Mouse (Mus musculus): Measurements from ENCODE around the gene Zfp69. TPM values are rescaled to one million over a fixed set of nuclear protein-coding genes. Genes with fewer than 3 reads are reported as not detected.

Zfp69 gene
- not detected in 2 replicates for polyA plus RNA-seq (2012; ENCODE audit: insufficient read depth, insufficient read length, low replicate concordance, missing spikeins)

DNA sequence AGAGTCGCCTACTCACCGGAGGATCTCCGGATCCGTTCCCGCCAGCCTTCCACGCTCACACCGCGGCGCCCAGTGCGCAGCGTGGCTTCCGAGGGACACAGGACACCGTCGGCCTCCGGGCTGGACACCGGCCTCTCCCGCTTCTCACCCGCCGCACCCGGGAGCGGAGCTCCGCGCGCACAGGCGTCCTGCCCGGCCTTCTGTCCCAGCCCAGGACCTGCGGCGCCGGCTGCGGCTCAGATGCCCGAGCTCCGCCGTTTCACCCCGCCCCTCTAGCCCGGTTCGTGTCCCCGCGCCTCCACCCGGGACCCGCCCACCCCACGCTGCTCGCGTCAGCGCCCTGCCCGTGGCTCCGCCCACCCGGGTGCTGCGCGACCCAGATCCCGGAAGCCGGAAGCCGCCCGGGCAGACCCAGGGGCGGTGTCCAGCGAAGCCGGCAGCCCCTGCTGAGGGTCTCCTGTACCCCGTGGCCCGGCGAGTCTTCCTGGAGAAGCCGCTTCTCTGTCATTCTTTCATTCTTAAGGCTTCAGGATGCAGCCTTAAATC, at the start of gene Zfp69:
Gene Zfp69 (minus strand): TSS at position 272 of the 546 bp plus-strand sequence.
- TF ChIP-seq POLR2A (IDR thresholded peaks at IDR 0.05; ENCODE audit: insufficient read depth, low read depth, low read length) (peak; percentile 96), CTCF (IDR thresholded peaks at IDR 0.05; ENCODE audit: insufficient read depth, low read depth, low read length) (no peak)
- Histone ChIP-seq H3K27ac (ENCODE audit: insufficient read depth, low read depth, low read length) (peak within 1 kb of the TSS; percentile 87), H3K4me3 (ENCODE audit: insufficient read depth, low read depth, low read length) (peak within 1 kb of the TSS; percentile 88), H3K4me1 (ENCODE audit: control insufficient read depth, insufficient read depth, low read length) (no peaks in the 10 kb centered on the region)
- under 1% methylated on average over 60 of the region's 60 CpGs for WGBS

DNA sequence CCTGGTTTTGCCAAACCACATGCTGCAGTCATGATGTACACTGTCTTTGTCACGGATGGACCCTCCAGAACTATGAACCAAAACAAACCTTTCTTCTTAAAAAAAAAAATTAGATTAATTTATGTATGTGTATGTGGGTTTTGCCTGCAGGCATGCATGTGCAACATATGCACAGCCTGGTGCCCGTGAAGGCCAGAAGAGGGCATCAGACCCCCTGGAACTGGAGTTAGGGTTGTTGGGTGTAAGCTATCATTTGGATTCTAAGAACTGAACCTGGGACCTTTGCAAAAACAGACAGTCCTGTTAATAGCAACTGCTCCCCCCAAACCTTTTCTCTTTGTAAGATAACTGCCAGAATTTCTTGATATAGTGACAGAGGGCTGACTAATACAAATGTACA, 49.5 kb upstream of the Zfp69 start:
- no peak overlapping the region for H3K4me3 ChIP-seq (ENCODE audit: insufficient read depth, low read depth, low read length)
- no peak overlapping the region for H3K27ac ChIP-seq (ENCODE audit: insufficient read depth, low read depth, low read length)
- no peak for TF ChIP-seq POLR2A (IDR thresholded peaks at IDR 0.05; ENCODE audit: insufficient read depth, low read depth, low read length)
- TF ChIP-seq CTCF (IDR thresholded peaks at IDR 0.05; ENCODE audit: insufficient read depth, low read depth, low read length), result no peak
- 85% methylated on average over 2 of the region's 2 CpGs for WGBS
- H3K4me1 ChIP-seq (ENCODE audit: control insufficient read depth, insufficient read depth, low read length), result peaks cover 15% of the 10 kb centered on the region

DNA sequence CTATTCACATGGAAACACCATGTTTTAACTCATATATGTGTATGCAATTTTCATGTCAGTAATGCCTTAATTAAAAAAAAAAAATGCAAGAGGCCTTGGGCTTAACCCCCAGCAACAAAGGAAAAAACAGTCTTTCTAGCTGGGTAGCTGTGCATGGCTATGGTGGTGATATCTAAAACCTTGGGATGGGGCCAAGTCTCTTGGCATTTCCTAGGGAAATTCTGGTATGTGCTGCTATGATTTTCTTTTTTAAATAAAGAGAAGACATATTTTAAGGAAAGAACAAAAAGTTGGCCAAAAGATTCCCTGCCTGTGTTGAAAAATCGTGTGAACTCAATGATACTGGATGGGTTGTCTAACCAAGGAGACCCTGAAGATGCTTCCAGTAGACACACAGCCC, 44.4 kb upstream of the Zfp69 start:
- TF ChIP-seq CTCF (IDR thresholded peaks at IDR 0.05; ENCODE audit: insufficient read depth, low read depth, low read length) (no peak), POLR2A (IDR thresholded peaks at IDR 0.05; ENCODE audit: insufficient read depth, low read depth, low read length) (no peak)
- Histone ChIP-seq H3K4me1 (ENCODE audit: control insufficient read depth, insufficient read depth, low read length) (no peaks in the 10 kb centered on the region), H3K27ac (ENCODE audit: insufficient read depth, low read depth, low read length) (no peak overlapping the region), H3K4me3 (ENCODE audit: insufficient read depth, low read depth, low read length) (no peak overlapping the region)
- WGBS, result 62% methylated on average over 1 of the region's 1 CpGs

DNA sequence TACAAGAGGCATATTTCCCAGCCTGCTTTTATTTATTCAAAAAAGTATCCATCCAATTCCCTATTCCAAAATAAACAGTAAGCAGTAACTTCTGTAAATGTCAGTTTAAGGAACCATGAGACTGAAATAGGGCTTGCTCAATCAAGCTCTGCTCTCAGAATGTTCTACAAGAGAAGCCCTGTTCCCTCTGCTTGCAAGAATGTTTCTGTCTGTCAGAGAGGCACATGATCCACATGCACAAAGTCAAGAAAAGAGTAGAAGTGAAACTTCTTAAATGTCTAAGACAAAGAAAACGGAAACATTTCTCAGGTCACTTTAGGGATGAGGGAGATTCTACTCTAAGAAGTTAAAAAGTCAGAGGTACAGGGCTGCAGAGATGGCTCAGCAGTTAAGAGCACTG, 41.5 kb upstream of the Zfp69 start:
- no peak overlapping the region for H3K27ac ChIP-seq (ENCODE audit: insufficient read depth, low read depth, low read length)
- WGBS, result 86% methylated on average over 1 of the region's 1 CpGs
- no peak overlapping the region for H3K4me3 ChIP-seq (ENCODE audit: insufficient read depth, low read depth, low read length)
- H3K4me1 ChIP-seq (ENCODE audit: control insufficient read depth, insufficient read depth, low read length), result no peaks in the 10 kb centered on the region
- no peak for TF ChIP-seq POLR2A (IDR thresholded peaks at IDR 0.05; ENCODE audit: insufficient read depth, low read depth, low read length)
- TF ChIP-seq CTCF (IDR thresholded peaks at IDR 0.05; ENCODE audit: insufficient read depth, low read depth, low read length), result no peak

DNA sequence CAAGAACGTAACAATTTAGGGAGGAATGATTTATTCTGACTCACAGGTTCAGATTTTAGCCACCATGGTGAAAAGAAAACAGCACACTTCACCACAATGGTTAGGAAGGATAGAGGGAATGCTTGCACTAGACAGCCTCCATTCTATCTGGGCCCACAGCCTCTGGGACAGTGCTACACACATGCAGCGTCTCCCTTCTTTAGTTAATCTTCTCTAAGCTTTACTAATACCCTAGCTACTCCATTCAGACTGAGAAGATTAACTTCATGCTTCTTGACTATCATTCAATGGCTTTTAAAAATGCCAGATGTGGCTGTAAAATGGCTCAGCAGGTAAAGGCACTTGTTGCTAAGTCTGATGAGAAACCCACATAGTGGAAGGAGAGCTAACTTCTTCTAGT, 40.8 kb upstream of the Zfp69 start:
- TF ChIP-seq POLR2A (IDR thresholded peaks at IDR 0.05; ENCODE audit: insufficient read depth, low read depth, low read length) (no peak), CTCF (IDR thresholded peaks at IDR 0.05; ENCODE audit: insufficient read depth, low read depth, low read length) (no peak)
- no peaks in the 10 kb centered on the region for H3K4me1 ChIP-seq (ENCODE audit: control insufficient read depth, insufficient read depth, low read length)
- whole genome bisulfite sequencing, result 72% methylated on average over 2 of the region's 2 CpGs
- H3K27ac ChIP-seq (ENCODE audit: insufficient read depth, low read depth, low read length), result no peak overlapping the region
- no peak overlapping the region for H3K4me3 ChIP-seq (ENCODE audit: insufficient read depth, low read depth, low read length)

DNA sequence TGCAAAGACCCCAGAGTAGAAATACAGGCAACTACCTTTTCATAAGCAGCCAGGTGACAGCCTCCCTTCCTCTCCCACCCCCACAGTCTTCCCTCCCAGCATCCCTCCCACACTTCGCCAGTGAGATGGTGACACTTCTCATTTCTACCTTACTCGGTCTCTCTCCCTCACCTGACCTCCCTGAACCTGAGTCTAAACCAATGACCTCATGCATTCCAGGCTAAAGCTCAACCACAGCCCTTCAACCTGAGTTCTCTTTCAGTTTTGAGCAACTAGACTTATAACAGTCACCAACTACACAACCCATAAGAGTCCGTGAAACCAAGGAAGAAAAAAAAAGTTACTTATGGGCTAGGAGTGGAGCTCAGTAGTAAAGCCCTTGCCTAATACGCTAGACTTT, 35.8 kb upstream of the Zfp69 start:
- H3K4me1 ChIP-seq (ENCODE audit: control insufficient read depth, insufficient read depth, low read length), result no peaks in the 10 kb centered on the region
- no peak overlapping the region for H3K27ac ChIP-seq (ENCODE audit: insufficient read depth, low read depth, low read length)
- TF ChIP-seq POLR2A (IDR thresholded peaks at IDR 0.05; ENCODE audit: insufficient read depth, low read depth, low read length) (no peak), CTCF (IDR thresholded peaks at IDR 0.05; ENCODE audit: insufficient read depth, low read depth, low read length) (no peak)
- no peak overlapping the region for H3K4me3 ChIP-seq (ENCODE audit: insufficient read depth, low read depth, low read length)
- 77% methylated on average over 4 of the region's 4 CpGs for WGBS

DNA sequence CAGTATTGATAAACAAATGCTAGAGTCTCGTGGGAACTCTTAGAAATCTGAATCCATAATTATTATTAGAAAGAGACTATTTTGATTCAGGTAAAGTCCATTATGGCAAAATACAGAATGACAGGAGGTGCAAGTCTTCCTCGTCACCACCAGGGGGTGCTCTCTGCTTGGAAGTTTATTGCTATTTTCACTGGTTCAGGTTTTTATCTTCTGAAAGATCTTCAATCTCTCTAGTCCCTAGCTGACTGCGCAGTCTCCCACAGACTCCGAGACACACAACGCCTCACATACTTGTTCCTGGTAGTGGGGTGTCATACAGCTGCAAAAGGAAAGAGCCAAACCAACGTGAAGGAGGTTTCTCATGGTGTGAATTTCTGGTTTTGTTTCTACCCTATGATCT, 34.9 kb upstream of the Zfp69 start:
- Histone ChIP-seq H3K4me3 (ENCODE audit: insufficient read depth, low read depth, low read length) (no peak overlapping the region), H3K4me1 (ENCODE audit: control insufficient read depth, insufficient read depth, low read length) (no peaks in the 10 kb centered on the region), H3K27ac (ENCODE audit: insufficient read depth, low read depth, low read length) (no peak overlapping the region)
- WGBS, result 9% methylated on average over 6 of the region's 6 CpGs
- TF ChIP-seq POLR2A (IDR thresholded peaks at IDR 0.05; ENCODE audit: insufficient read depth, low read depth, low read length) (no peak), CTCF (IDR thresholded peaks at IDR 0.05; ENCODE audit: insufficient read depth, low read depth, low read length) (no peak)

DNA sequence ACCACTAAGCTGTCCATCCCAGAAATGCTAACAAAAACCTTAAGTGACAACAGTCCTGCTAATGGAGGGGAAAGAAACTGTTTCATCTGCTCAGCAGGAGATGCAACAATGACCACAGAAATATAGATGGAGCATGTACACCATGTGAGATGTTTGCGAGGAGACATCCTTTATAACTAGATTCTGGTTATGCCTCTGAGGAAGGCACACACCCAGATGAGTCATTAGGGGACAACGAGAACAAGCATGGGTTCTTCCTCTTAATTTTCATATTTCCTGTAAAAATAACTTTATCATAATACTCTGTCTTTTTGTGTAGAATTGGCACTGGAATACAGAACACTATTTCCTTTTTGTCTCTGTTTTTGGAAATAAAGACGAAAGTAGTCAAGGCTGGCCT, 26.7 kb upstream of the Zfp69 start:
- WGBS, result 67% methylated on average over 3 of the region's 3 CpGs
- no peaks in the 10 kb centered on the region for H3K4me1 ChIP-seq (ENCODE audit: control insufficient read depth, insufficient read depth, low read length)
- TF ChIP-seq CTCF (IDR thresholded peaks at IDR 0.05; ENCODE audit: insufficient read depth, low read depth, low read length) (no peak), POLR2A (IDR thresholded peaks at IDR 0.05; ENCODE audit: insufficient read depth, low read depth, low read length) (no peak)
- no peak overlapping the region for H3K4me3 ChIP-seq (ENCODE audit: insufficient read depth, low read depth, low read length)
- no peak overlapping the region for H3K27ac ChIP-seq (ENCODE audit: insufficient read depth, low read depth, low read length)

DNA sequence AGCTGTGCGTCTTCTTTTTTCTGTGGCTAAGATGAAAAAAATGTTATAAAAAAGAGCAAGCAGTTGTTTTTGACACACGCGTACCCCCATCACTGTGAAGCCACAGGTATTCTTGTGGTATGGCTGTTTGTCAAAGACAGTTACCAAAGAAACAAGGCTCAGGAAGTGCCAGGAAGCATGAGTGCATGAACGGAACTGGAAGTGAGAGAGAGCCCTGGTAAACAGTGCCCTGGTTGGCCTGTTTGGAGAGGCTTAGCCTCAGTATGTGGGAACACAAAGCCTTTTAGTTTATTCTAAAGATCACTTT, 23.9 kb upstream of the Zfp69 start:
- TF ChIP-seq CTCF (IDR thresholded peaks at IDR 0.05; ENCODE audit: insufficient read depth, low read depth, low read length) (no peak), POLR2A (IDR thresholded peaks at IDR 0.05; ENCODE audit: insufficient read depth, low read depth, low read length) (no peak)
- 78% methylated on average over 4 of the region's 4 CpGs for WGBS
- Histone ChIP-seq H3K4me1 (ENCODE audit: control insufficient read depth, insufficient read depth, low read length) (no peaks in the 10 kb centered on the region), H3K27ac (ENCODE audit: insufficient read depth, low read depth, low read length) (0 out of 2 replicates have a peak overlapping the region, but pooled peaks have one; percentile 4), H3K4me3 (ENCODE audit: insufficient read depth, low read depth, low read length) (no peak overlapping the region)
